Mouse (Mus musculus): ENCODE measurements around the gene Wdr37.

Gene Wdr37

GRCm38 (mm10) chr13:8840941-8841340, 30.8 kb downstream of the Wdr37 start:
- no peak for DNase-seq (ENCODE audit: low spot score in 2 of 2)

GRCm38 (mm10) chr13:8839937-8840336, 31.8 kb downstream of the Wdr37 start:
- DNase-seq (ENCODE audit: low spot score in 2 of 2): no peak

- DNase-seq (ENCODE audit: low spot score in 2 of 2): no peak
These were observed 32.6 kb downstream of the Wdr37 start for GRCm38 (mm10) chr13:8839111-8839510.

GRCm38 (mm10) chr13:8838394-8838793, 33.3 kb downstream of the Wdr37 start:
- DNase-seq (ENCODE audit: low spot score in 2 of 2): no peak

GRCm38 (mm10) chr13:8834573-8834972, 37.1 kb downstream of the Wdr37 start:
- no peak for DNase-seq (ENCODE audit: low spot score in 2 of 2)

GRCm38 (mm10) chr13:8831546-8832251, 40.0 kb downstream of the Wdr37 start:
- no peak for DNase-seq (ENCODE audit: low spot score in 2 of 2)

GRCm38 (mm10) chr13:8830696-8831095, 41.0 kb downstream of the Wdr37 start:
- DNase-seq (ENCODE audit: low spot score in 2 of 2): no peak

- DNase-seq (ENCODE audit: low spot score in 2 of 2): no peak
These were observed 41.9 kb downstream of the Wdr37 start for GRCm38 (mm10) chr13:8829784-8830183.

GRCm38 (mm10) chr13:8828946-8829345, 42.8 kb downstream of the Wdr37 start:
- no peak for DNase-seq (ENCODE audit: low spot score in 2 of 2)

GRCm38 (mm10) chr13:8823546-8823945, 48.2 kb downstream of the Wdr37 start:
- DNase-seq (ENCODE audit: low spot score in 2 of 2): no peak

GRCm38 (mm10) chr13:8823120-8823519, 48.6 kb downstream of the Wdr37 start:
- DNase-seq (ENCODE audit: low spot score in 2 of 2): no peak

GRCm38 (mm10) chr13:8822201-8822600, 49.5 kb downstream of the Wdr37 start:
- no peak for DNase-seq (ENCODE audit: low spot score in 2 of 2)

GRCm38 (mm10) chr13:8805931-8806330, 65.8 kb downstream of the Wdr37 start:
- no peak for DNase-seq (ENCODE audit: low spot score in 2 of 2)

- no peak for DNase-seq (ENCODE audit: low spot score in 2 of 2)
These were observed 71.1 kb downstream of the Wdr37 start for GRCm38 (mm10) chr13:8800576-8800975.

GRCm38 (mm10) chr13:8793217-8793616, 78.5 kb downstream of the Wdr37 start:
- DNase-seq (ENCODE audit: low spot score in 2 of 2): no peak

- peak; percentile 51 to 76 for DNase-seq (ENCODE audit: low spot score in 2 of 2)
These were observed 86.5 kb downstream of the Wdr37 start for GRCm38 (mm10) chr13:8785185-8785584.

- DNase-seq (ENCODE audit: low spot score in 2 of 2): no peak
These were observed 87.2 kb downstream of the Wdr37 start for GRCm38 (mm10) chr13:8784308-8785061.

GRCm38 (mm10) chr13:8783686-8784307, 87.9 kb downstream of the Wdr37 start:
- DNase-seq (ENCODE audit: low spot score in 2 of 2): no peak

- no peak for DNase-seq (ENCODE audit: low spot score in 2 of 2)
These were observed 89.1 kb downstream of the Wdr37 start for GRCm38 (mm10) chr13:8782636-8783035.

- DNase-seq (ENCODE audit: low spot score in 2 of 2): no peak
These were observed 91.3 kb downstream of the Wdr37 start for GRCm38 (mm10) chr13:8780441-8780840.

GRCm38 (mm10) chr13:8770616-8771015, 101.1 kb downstream of the Wdr37 start:
- no peak for DNase-seq (ENCODE audit: low spot score in 2 of 2)

- DNase-seq (ENCODE audit: low spot score in 2 of 2): no peak
These were observed 102.0 kb downstream of the Wdr37 start for GRCm38 (mm10) chr13:8769654-8770227.

Data from frontal cortex, postnatal 36 days (tissue).